Mouse (Mus musculus) olfactory bulb, adult 2 months (tissue): ENCODE results near the gene Wnt3a.

Experiments
- CTCF ChIP-seq: fragments of 200-500 bp; IDR thresholded peaks from 2 replicates; pipeline ENCODE4 v1.5.1; 2012; ENCODE audit warnings: low read depth, mild to moderate bottlenecking, low read length, moderate library complexity; ENCODE audit not compliant: insufficient read depth
- POLR2A ChIP-seq: fragments of 200-500 bp; IDR thresholded peaks from 2 replicates; pipeline ENCODE4 v1.6.1; 2012; ENCODE audit warnings: mild to moderate bottlenecking, low read depth, low read length, moderate library complexity; ENCODE audit not compliant: insufficient read depth

- TF ChIP-seq CTCF (peak; percentile 48), POLR2A (no peak)
These were observed 12.4 kb upstream of the Wnt3a start for GRCm38 (mm10) chr11:59302700-59303569.
